Mouse (Mus musculus) urinary bladder, postnatal 0 days (tissue): ENCODE results near the gene Kansl3. TPM values are rescaled to one million over a fixed set of nuclear protein-coding genes. Genes with fewer than 3 reads are reported as not detected.

Experiments used
- microRNA-seq: library from miRNA; unstranded; fragments of <30 nt; microRNA quantifications from one replicate; pipeline ENCODE4, GENCODE M21; 2016
- polyA plus RNA-seq: library from polyadenylated mRNA; unstranded; fragments of >200 nt; fragmentation: Nextera tagmentation; extraction: Ambion mirVana; gene quantifications from 2 replicates; pipeline ENCODE4 v1.2.1, GENCODE M21; 2015

The Kansl3 gene
- polyA plus RNA-seq = 20.0 and 21.5 TPM in 2 replicates

DNA sequence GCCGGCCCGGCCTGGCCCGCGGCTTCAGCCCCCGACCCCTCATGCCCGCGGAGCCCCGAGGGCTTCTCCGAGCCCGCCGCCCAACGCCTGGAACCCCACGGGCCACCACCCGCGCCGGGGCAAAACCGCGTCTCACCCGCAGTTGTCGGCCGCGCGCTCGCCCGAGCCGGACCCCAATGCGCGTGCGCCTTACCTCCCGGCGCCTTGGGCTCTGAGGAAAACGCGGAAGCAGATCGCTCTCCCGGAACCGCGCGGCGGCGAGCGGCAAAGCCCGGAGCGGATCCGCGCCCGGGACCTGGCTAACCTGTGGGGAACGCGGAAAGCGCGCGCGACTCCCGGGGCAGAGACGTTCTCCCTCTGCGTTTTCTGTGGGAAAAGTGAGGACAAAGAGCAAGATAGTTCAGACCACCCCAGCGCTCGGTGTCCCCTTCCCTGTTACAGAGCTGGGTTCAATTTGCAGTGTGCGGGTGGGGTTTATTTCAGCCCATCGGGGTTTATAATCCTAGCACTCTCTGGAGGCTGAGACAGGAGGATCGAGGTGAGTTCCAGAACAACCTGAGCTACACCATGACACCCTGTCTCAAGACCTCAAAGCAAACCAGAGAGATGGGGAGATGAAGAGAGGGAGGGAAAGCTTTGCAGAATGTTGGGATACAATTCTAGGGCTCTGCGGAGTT is at the start of gene Kansl3:
Gene Kansl3, minus strand, starts transcription at position 213 of the 677 bp plus-strand sequence.

DNA sequence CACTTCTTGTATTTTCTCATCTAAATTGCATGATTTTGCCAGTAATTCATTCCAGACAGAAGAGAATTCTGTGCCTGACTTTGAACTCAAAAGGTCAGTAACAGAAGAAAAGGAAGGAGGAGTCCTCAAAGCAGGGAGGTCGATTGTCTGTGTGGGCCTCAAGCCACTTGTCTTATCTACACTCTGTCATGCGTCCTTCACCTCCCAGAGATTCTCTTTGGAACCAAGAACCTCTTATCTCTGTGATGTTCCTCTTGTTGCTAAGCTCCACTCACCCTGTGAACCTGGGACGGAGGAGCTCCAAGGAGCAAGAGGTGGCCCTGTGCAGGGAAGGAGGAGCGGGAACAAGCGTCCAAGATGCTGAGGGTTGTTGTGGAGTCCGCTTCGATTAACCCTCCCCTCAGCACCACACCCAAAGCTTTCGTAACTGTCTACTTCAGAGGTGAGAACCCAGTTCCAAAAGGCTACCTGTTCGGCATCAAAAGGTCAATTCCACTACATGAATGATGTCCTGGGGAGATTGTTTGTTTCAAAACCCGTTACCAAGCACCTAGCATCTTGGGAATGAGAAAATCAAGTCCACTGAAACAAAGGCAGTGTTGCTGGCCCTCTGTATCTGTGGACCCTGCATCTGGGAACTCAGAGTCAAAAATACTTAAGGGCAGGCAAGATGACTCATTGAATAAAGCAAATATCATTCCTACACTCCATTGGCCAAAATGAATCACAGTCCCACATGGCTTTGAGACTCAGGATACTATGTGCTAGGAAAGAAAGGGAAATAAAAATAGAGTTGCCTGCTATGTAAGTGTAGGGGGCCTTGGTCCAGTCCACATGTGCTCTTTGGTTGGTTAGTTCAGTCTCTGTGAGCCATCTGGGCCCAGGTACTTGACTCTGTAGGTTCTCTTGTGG is 3.2 kb upstream of the Kansl3 start, which contains the start of gene Fer1l5:
Gene Fer1l5, plus strand, starts transcription at position 358 of the 912 bp plus-strand sequence.

DNA sequence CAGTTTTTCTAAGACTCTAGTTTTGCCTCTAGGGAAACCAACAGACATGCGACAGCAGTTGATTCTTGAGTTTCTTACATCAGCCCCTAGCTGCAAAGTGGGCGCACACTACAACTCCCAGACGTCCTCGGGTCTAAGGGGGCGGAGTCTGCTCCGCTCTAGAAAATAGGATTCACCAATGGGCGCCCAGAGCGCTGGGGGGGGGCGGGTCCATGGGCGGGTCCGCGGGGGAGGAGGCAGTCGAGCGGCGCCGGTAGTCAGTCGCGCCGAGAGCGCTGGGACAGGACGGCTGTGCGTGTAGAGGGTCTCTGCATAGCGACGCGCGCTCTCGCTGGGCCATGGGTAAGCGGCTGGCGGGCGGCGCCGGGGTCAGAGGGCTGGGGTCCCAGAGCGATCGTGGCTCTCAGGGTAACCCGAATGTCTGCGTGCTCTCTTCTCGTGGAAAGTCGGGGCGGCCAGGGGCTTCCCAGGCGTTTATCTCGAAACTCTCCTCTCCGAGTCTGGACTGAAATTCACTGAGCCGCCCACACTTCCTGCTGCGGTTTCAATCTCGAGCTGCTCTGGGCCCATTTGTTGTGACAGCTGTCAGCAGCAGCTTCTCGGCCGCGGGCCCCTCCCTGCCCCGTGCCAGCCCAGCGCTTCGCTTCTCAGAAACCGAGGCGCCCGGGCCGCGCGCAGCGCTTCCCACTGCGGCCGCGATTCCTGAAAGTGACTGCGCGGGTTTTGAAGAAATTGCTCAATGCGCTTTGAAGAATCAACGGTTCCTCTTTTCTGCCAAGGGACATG is 61.3 kb downstream of the Kansl3 start, which contains the start of gene Arid5a:
Gene Arid5a, plus strand, starts transcription at position 239 of the 786 bp plus-strand sequence.

Small RNA genes within 50 kb of the gene (microRNA-seq; reads per million reads assigned to microRNA genes)
- not detected for gene Mir6898

Other genes with a start within 250 kb of the Kansl3 start
- gene Uggt1, start 124.5 kb downstream of the Kansl3 start, polyA plus RNA-seq = 20.2 and 24.4 TPM in 2 replicates
- gene Neurl3, start 94.5 kb downstream of the Kansl3 start, polyA plus RNA-seq = 1.7 and 4.9 TPM in 2 replicates
- gene Arid5a, start 61.4 kb downstream of the Kansl3 start, polyA plus RNA-seq = 6.0 and 6.2 TPM in 2 replicates
- 0.16 and 0.19 TPM in 2 replicates for gene Fer1l5, start 3.1 kb upstream of the Kansl3 start, polyA plus RNA-seq
- 15.5 and 15.9 TPM in 2 replicates for gene Lman2l, start 76.1 kb upstream of the Kansl3 start, polyA plus RNA-seq
- 10.0 and 11.8 TPM in 2 replicates for gene Cnnm4, start 102.4 kb upstream of the Kansl3 start, polyA plus RNA-seq
- 1.2 and 1.3 TPM in 2 replicates for gene Cnnm3, start 142.7 kb upstream of the Kansl3 start, polyA plus RNA-seq
- 11.8 and 13.1 TPM in 2 replicates for gene Ankrd23, start 167.7 kb upstream of the Kansl3 start, polyA plus RNA-seq
- gene Gm42417, start 170.2 kb upstream of the Kansl3 start, polyA plus RNA-seq = 1.0 TPM in 1 of 2 replicates, not detected in the other
- 20.9 and 28.5 TPM in 2 replicates for gene Ankrd39, start 178.3 kb upstream of the Kansl3 start, polyA plus RNA-seq
- 8.2 and 9.7 TPM in 2 replicates for gene Sema4c, start 189.2 kb upstream of the Kansl3 start, polyA plus RNA-seq